ENCODE assay signal across 8 mouse cellular contexts in genomic region chr5:102069767-102070413, GRCm38 (mm10). TPM values are rescaled to one million over a fixed set of nuclear protein-coding genes. Genes with fewer than 3 reads are reported as not detected.
DNase-seq lines count a peak whose midpoint lies in the region; ATAC-seq lines count a peak whose summit lies in the region.

TSS of gene Wdfy3 (minus strand) at chr5:102069921.

- no peaks in the 10 kb centered on the region for H3K36me3 ChIP-seq in intestine, embryonic 16.5 days (ENCODE audit: control insufficient read depth, insufficient read depth, low read length)

- ATAC-seq in intestine, embryonic 16.5 days = peak; percentile 97
- ATAC-seq in megakaryocyte progenitor cell, adult 5-6 weeks (replicated peaks; ENCODE audit: poor library complexity) = peak; percentile 90

- H3K4me3 ChIP-seq in intestine, embryonic 16.5 days (ENCODE audit: low read length) = peak within 1 kb of the TSS; percentile 92

- peak within 1 kb of the TSS; percentile 85 for H3K4me2 ChIP-seq in intestine, embryonic 16.5 days (ENCODE audit: low read depth, low read length)

- WGBS in intestine, embryonic 16.5 days = 1% methylated on average over 61 of the region's 62 CpGs

- no peaks in the 10 kb centered on the region for H3K27me3 ChIP-seq in intestine, embryonic 16.5 days (replicated peaks; ENCODE audit: control insufficient read depth, insufficient read depth, low read length)

- DNase-seq in adrenal gland, postnatal 10 days = peak; percentile 93
- DNase-seq in embryo, embryonic 11.5 days (ENCODE audit: low read depth, low spot score) = peak; percentile 73
- peak; percentile 83 to 87 for DNase-seq in gastrocnemius, postnatal 36 days
- DNase-seq in left cerebral cortex, postnatal 14 days (ENCODE audit: low spot score in 2 of 2) = peak; percentile 85 to 89
- DNase-seq in right cerebral cortex, postnatal 14 days = peak; percentile 87
- peak; percentile 90 for DNase-seq in yolk sac, embryonic 10.5 days (ENCODE audit: low spot score)

- no peaks in the 10 kb centered on the region for H3K9me3 ChIP-seq in intestine, embryonic 16.5 days (ENCODE audit: control insufficient read depth, low read length)

- H3K4me1 ChIP-seq in intestine, embryonic 16.5 days (ENCODE audit: control insufficient read depth, insufficient read depth, low read length) = peaks cover 11% of the 10 kb centered on the region

- H3K9ac ChIP-seq in intestine, embryonic 16.5 days (ENCODE audit: low read depth, low read length) = peak within 1 kb of the TSS; percentile 96

- intact Hi-C loops in gastrocnemius, postnatal 36 days (cut with DNase I) = loop anchor here (5.0 to 10.0 kb wide), 2 partner anchors 68 to 135 kb away; no protein-coding TSS in a partner anchor
- intact Hi-C loops in left cerebral cortex, postnatal 14 days (cut with DNase I) = loop anchor here (5.0 to 10.0 kb wide), 3 partner anchors 103 to 178 kb away; no protein-coding TSS in a partner anchor

- peak within 1 kb of the TSS; percentile 91 for H3K27ac ChIP-seq in intestine, embryonic 16.5 days (ENCODE audit: low read length)

RNA-seq across cellular contexts. Expression of gene Wdfy3, which starts in this region (rescaled TPM):
- 10 to 100 TPM; 36.0 to 49.3 TPM for total RNA-seq in adrenal gland, postnatal 10 days (2021)
- 10 to 100 TPM; 18.3 to 21.2 TPM for total RNA-seq in gastrocnemius, postnatal 36 days (2021)
- polyA plus RNA-seq in intestine, embryonic 16.5 days (2015; fragmentation: Nextera tagmentation; extraction: Ambion mirVana) = 7.5 and 9.0 TPM in 2 replicates
- 100 to 1,000 TPM; 109 to 112 TPM for total RNA-seq in left cerebral cortex, postnatal 14 days (2021)
- total RNA-seq in megakaryocyte progenitor cell, adult 5-6 weeks (2015) = 9.5 and 10.9 TPM in 2 replicates
- 5.4 and 5.9 TPM in 2 replicates for total RNA-seq in megakaryocyte progenitor cell, adult 5-6 weeks (2017)

Comparison
In these comparisons a context has a peak if more than half of its experiments do, and no peak if none do; other contexts are left out.
1. Peak in every context shown above with its lines: DNase-seq, ATAC-seq, H3K4me3 ChIP-seq and H3K27ac ChIP-seq.